Mouse (Mus musculus): ENCODE results near the gene Large1. TPM values are rescaled to one million over a fixed set of nuclear protein-coding genes. Genes with fewer than 3 reads are reported as not detected.
"Not testable (repeated sequence)": the region's sequence is repeated elsewhere in the genome, so short reads cannot be mapped to it uniquely, and the experiment has no call there.

The Large1 gene
- polyA plus RNA-seq, 1 experiment from 2014 or later = 7.1 TPM

DNA sequence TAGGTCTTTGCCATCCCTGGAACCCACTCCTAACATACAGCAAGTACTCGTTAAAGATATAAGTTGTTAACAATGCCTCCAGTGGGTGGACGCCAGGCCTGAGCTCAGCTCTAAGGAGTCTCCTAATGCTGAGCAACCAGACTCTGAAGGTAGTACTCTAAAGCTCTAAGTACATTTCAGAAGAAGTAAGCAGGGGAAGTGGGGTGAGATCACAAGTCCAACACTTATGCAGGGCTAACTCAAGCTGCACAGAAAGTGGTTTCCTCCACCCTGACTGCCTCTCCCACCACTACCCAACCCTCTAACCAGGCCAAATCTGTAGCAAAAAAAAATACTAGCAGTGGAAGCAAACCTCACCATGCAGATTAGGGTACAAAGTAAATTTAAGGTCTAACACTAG, 61.7 kb downstream of the Large1 start:
- Histone ChIP-seq H3K9me3 (replicated peaks) (no peaks in the 10 kb centered on the region), H3K36me3 (no peaks in the 10 kb centered on the region), H3K9ac (no peak overlapping the region), H3K4me1 (no peaks in the 10 kb centered on the region; the same call in 1 of the 2 replicates), H3K27ac (replicated peaks) (no peak overlapping the region), H3K4me3 (replicated peaks) (no peak overlapping the region), H3K27me3 (no peaks in the 10 kb centered on the region), H3K4me2 (replicated peaks) (no peak overlapping the region)
- 88% methylated on average over 2 of the region's 2 CpGs for WGBS
- ATAC-seq (ENCODE audit: insufficient number of reproducible peaks, low FRiP score, low TSS enrichment, low read depth) = no peak

DNA sequence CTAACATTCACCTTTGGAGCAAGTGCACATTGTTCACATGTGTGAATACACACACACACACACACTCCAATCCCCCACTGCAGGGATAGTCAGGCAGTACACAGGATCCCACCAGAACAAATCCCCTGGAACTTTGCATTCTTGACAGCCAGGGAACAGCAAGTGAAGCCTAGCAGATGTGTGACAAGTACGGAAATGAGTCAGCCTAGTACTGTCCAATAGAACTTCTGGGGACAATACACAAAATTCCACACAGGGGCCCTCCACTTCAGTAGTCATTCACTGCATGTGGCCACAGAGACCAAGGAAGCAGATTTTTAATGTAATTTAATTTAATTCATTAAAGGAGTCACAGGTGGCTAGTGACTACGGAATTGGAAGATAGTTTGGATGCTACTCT, 62.7 kb downstream of the Large1 start:
- H3K27me3 ChIP-seq = no peaks in the 10 kb centered on the region
- no peaks in the 10 kb centered on the region; the same call in 1 of the 2 replicates for H3K4me1 ChIP-seq
- H3K36me3 ChIP-seq = no peaks in the 10 kb centered on the region
- no peak overlapping the region for H3K4me3 ChIP-seq (replicated peaks)
- H3K4me2 ChIP-seq (replicated peaks) = no peak overlapping the region
- ATAC-seq (ENCODE audit: insufficient number of reproducible peaks, low FRiP score, low TSS enrichment, low read depth) = no peak
- H3K9me3 ChIP-seq (replicated peaks) = no peaks in the 10 kb centered on the region
- WGBS = 72% methylated on average over 2 of the region's 2 CpGs
- no peak overlapping the region for H3K27ac ChIP-seq (replicated peaks)
- H3K9ac ChIP-seq = no peak overlapping the region

DNA sequence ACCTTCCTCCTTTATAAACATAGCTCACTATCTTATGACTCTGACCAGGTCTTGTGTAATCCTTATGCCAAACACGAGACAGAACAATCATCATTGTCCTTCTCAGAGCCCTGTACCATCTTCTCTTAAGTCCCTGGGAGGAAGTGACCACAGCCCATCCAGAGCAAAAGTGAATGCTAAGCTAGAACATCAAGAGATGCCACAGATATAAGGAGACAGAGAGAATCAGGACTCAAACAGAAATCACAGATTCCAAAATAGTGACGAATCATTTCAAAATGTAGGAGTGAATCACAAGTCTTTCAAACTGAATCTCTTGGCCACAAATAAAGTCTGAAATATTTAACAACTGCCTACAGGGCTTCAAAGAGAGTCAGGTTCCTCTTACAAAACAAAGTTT, 63.5 kb downstream of the Large1 start:
- Histone ChIP-seq H3K27ac (replicated peaks) (no peak overlapping the region), H3K36me3 (no peaks in the 10 kb centered on the region), H3K27me3 (no peaks in the 10 kb centered on the region), H3K4me3 (replicated peaks) (no peak overlapping the region), H3K4me2 (replicated peaks) (no peak overlapping the region), H3K9ac (no peak overlapping the region), H3K4me1 (no peaks in the 10 kb centered on the region; the same call in 1 of the 2 replicates), H3K9me3 (replicated peaks) (no peaks in the 10 kb centered on the region)
- no peak for ATAC-seq (ENCODE audit: insufficient number of reproducible peaks, low FRiP score, low TSS enrichment, low read depth)
- WGBS = 78% methylated on average over 2 of the region's 2 CpGs

DNA sequence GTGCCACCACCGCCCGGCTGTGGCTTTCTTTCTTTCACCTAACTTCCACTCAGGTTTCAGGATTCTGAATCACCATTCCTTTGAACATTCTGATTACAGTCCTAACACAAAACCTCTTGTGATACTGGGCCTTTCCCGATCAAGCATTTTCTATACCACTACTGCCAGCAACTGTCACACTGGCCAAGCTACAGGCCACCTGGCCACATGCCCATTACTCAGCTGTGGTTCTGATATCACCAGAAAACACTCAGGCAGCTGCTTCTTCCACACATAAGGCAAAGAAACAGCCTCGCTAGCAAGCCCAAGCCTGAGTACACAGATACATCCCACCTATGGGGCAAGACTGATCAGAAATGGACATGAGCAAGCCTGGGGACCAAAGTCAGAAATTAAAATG, 71.3 kb downstream of the Large1 start:
- H3K36me3 ChIP-seq = no peaks in the 10 kb centered on the region
- H3K4me2 ChIP-seq (replicated peaks) = no peak overlapping the region
- H3K27me3 ChIP-seq = no peaks in the 10 kb centered on the region
- no peak overlapping the region for H3K27ac ChIP-seq (replicated peaks)
- 78% methylated on average over 4 of the region's 4 CpGs for WGBS
- no peaks in the 10 kb centered on the region for H3K4me1 ChIP-seq
- no peaks in the 10 kb centered on the region for H3K9me3 ChIP-seq (replicated peaks)
- H3K9ac ChIP-seq = no peak overlapping the region
- ATAC-seq (ENCODE audit: insufficient number of reproducible peaks, low FRiP score, low TSS enrichment, low read depth) = no peak
- H3K4me3 ChIP-seq (replicated peaks) = no peak overlapping the region

DNA sequence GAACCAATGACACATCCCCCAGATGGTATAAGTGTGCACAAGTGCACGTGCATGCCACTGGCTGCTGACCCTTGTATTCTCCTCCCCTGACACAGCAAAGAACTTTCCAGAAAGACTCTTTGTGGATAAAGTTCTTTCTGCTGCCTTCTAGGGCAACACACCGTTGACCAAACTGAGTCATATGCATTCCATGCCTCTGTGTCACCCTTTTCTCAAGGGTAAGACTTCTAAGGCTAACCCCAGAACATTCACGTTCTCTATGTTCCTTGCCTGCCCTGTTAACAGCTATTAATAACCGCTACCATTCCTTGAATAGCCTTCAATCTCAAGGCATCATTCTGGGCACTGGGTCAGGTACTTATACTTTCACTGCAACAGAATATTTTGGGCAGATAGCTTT, 77.3 kb downstream of the Large1 start:
- no peak overlapping the region for H3K27ac ChIP-seq (replicated peaks)
- H3K9me3 ChIP-seq (replicated peaks) = no peaks in the 10 kb centered on the region
- H3K27me3 ChIP-seq = no peaks in the 10 kb centered on the region
- H3K4me2 ChIP-seq (replicated peaks) = no peak overlapping the region
- 82% methylated on average over 4 of the region's 4 CpGs for WGBS
- ATAC-seq (ENCODE audit: insufficient number of reproducible peaks, low FRiP score, low TSS enrichment, low read depth) = no peak
- H3K4me1 ChIP-seq = no peaks in the 10 kb centered on the region
- H3K4me3 ChIP-seq (replicated peaks) = no peak overlapping the region
- H3K36me3 ChIP-seq = no peaks in the 10 kb centered on the region
- no peak overlapping the region for H3K9ac ChIP-seq

DNA sequence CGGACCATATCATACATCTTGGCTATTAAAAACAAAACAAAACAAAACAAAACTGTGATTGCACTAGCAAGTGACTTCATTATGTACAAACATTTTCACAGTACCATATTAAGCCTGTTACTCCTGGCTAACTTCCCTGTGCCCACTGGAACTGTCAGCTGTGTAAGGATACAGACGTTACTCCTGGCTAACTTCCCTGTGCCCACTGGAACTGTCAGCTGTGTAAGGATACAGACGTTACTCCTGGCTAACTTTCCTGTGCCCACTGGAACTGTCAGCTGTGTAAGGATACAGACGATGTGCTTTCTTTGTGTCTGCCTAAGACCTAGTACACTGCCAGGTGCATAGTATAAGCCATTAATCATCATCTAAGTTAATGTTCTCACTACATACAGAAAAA, 77.9 kb downstream of the Large1 start:
- not testable (repeated sequence) for H3K4me2 ChIP-seq (replicated peaks); H3K4me1 ChIP-seq; ATAC-seq (ENCODE audit: insufficient number of reproducible peaks, low FRiP score, low TSS enrichment, low read depth); H3K9ac ChIP-seq; H3K27me3 ChIP-seq; H3K27ac ChIP-seq (replicated peaks); H3K36me3 ChIP-seq; H3K4me3 ChIP-seq (replicated peaks); H3K9me3 ChIP-seq (replicated peaks)
- WGBS = 50% methylated on average over 4 of the region's 4 CpGs

DNA sequence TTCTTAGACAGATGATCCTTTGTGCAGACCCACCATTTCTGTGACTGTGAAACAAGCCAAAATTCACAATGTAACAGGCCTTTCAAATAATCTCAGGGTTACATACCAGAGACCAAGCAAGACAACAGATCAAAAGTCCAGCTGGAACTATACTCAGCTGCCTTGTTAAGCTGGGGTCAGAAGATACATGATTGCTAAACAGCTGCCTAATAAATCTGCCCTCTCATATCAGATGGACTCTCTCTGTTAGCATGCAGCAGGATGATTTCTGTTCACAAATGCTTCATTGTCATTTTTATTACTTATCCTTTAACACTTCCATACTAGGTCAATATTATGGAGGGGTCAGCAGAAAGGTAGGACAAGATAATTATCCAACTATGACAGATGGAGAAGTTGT, 80.2 kb downstream of the Large1 start:
- H3K36me3 ChIP-seq = no peaks in the 10 kb centered on the region
- no peak overlapping the region for H3K4me2 ChIP-seq (replicated peaks)
- no peaks in the 10 kb centered on the region for H3K27me3 ChIP-seq
- no peaks in the 10 kb centered on the region for H3K4me1 ChIP-seq
- no peaks in the 10 kb centered on the region for H3K9me3 ChIP-seq (replicated peaks)
- H3K27ac ChIP-seq (replicated peaks) = no peak overlapping the region
- no peak overlapping the region for H3K9ac ChIP-seq
- no peak for ATAC-seq (ENCODE audit: insufficient number of reproducible peaks, low FRiP score, low TSS enrichment, low read depth)
- no peak overlapping the region for H3K4me3 ChIP-seq (replicated peaks)

DNA sequence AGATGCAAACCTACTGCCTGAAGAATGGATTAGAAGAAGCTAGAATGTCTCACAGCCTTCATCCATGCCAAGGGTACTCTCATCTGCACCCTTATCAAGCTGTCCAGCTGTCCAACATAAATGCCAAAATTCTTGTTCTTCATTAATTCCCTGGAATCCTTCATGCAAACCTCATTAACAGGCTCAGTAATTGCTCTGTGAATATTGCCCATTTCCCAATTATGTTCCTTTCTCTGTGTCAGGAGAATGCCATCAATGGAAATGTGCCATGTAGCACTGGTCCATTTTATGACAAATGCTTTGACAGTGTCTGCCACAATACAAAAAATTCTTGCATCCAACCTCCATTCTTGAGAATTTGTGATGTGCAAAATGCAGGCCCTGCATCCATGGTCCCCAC, 82.3 kb downstream of the Large1 start:
- no peaks in the 10 kb centered on the region for H3K36me3 ChIP-seq
- no peak overlapping the region for H3K4me2 ChIP-seq (replicated peaks)
- no peaks in the 10 kb centered on the region for H3K4me1 ChIP-seq
- no peak overlapping the region for H3K4me3 ChIP-seq (replicated peaks)
- no peak overlapping the region for H3K27ac ChIP-seq (replicated peaks)
- ATAC-seq (ENCODE audit: insufficient number of reproducible peaks, low FRiP score, low TSS enrichment, low read depth) = no peak
- no peaks in the 10 kb centered on the region for H3K9me3 ChIP-seq (replicated peaks)
- H3K27me3 ChIP-seq = no peaks in the 10 kb centered on the region
- no peak overlapping the region for H3K9ac ChIP-seq

DNA sequence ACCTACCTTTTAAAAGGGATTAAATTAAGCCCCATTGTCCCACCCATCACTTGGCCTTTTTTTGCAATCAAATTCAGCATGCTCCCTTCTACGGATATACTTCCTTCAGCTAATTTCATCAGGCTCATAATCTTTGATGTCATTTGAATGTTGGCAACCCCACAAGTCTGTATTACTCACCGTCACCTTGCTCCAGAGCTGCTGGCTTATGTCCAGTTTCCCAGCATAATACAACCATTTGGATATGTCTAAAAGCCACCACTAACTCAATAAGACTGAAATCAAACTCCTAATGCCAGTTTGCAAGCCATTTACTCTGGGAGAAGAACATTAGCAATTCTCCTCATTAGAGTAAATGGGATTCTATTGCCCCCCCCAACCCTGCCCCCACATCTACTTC, 95.4 kb downstream of the Large1 start:
- H3K9me3 ChIP-seq (replicated peaks) = no peaks in the 10 kb centered on the region
- no peak overlapping the region for H3K4me3 ChIP-seq (replicated peaks)
- H3K4me2 ChIP-seq (replicated peaks) = no peak overlapping the region
- H3K4me1 ChIP-seq = no peaks in the 10 kb centered on the region
- 44% methylated on average over 2 of the region's 2 CpGs for WGBS
- H3K27ac ChIP-seq (replicated peaks) = no peak overlapping the region
- no peaks in the 10 kb centered on the region for H3K36me3 ChIP-seq
- no peaks in the 10 kb centered on the region for H3K27me3 ChIP-seq
- no peak overlapping the region for H3K9ac ChIP-seq
- ATAC-seq (ENCODE audit: insufficient number of reproducible peaks, low FRiP score, low TSS enrichment, low read depth) = no peak

DNA sequence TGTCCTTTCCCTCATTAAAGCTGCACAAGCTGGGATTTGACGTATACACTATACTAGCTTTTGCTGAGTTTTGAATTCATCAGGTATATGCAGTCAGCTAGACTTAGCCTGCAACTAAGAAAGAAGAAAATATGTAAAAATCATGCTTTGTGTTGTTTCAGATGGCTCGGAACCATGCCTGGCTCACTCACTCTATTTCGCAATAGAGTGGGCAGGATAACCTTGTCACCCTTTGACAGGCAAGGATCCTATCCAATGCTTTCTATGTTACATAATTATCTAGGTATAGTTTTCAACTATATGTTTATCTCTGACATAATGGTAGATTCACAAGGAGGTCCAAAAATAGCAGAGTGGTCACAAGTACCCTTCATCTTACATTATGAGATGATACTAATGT, 109.2 kb downstream of the Large1 start:
- no peak overlapping the region for H3K4me3 ChIP-seq (replicated peaks)
- no peak overlapping the region for H3K27ac ChIP-seq (replicated peaks)
- H3K4me2 ChIP-seq (replicated peaks) = no peak overlapping the region
- H3K9ac ChIP-seq = no peak overlapping the region
- no peak for ATAC-seq (ENCODE audit: insufficient number of reproducible peaks, low FRiP score, low TSS enrichment, low read depth)
- H3K27me3 ChIP-seq = no peaks in the 10 kb centered on the region
- no peaks in the 10 kb centered on the region for H3K9me3 ChIP-seq (replicated peaks)
- 91% methylated on average over 3 of the region's 3 CpGs for WGBS
- H3K36me3 ChIP-seq = no peaks in the 10 kb centered on the region
- no peaks in the 10 kb centered on the region for H3K4me1 ChIP-seq

DNA sequence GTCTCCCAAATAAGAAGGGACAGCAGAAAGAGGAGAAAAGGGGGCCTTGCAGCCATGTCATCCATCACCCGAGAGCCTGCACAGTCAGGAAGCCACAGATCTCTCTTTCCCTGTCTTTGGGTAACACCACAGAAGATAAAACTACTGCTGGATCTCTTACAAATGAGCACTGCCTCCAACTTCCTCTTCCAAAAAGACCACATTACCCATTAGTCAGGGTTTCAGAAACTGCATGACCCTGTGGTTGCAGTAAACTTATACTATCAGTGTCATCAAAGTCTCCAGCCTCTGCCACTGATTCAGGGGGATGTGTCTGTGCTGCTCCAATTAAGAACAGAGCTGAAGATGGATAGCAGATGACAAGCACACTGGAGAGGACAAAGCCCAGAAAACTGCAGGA, 111.3 kb downstream of the Large1 start:
- Histone ChIP-seq H3K4me1 (no peaks in the 10 kb centered on the region), H3K9me3 (replicated peaks) (no peaks in the 10 kb centered on the region), H3K27me3 (no peaks in the 10 kb centered on the region), H3K4me2 (replicated peaks) (no peak overlapping the region), H3K4me3 (replicated peaks) (no peak overlapping the region), H3K36me3 (no peaks in the 10 kb centered on the region), H3K9ac (no peak overlapping the region), H3K27ac (replicated peaks) (no peak overlapping the region)
- no peak; the same call in 1 of the 2 replicates for ATAC-seq (ENCODE audit: insufficient number of reproducible peaks, low FRiP score, low TSS enrichment, low read depth)
- 41% methylated on average over 1 of the region's 1 CpGs for WGBS

DNA sequence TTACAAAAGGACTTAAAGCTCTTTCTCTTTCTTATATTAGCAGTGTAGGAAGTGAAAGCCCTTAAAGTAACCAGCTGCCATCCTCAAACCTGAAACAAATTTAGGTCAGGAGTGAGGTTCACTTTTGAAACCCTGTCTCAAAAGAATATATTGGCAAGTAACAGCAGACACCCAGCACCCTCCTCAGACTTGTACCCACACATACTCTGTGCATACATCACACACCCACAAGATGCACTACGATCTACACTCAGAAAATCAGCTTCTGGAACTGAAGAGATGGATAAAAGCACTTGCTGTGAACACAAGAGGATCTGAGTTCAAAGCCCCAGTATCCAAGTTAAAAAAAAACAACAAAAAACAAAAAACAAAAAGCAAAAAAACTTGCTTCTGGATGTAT, 119.1 kb downstream of the Large1 start:
- ATAC-seq (ENCODE audit: insufficient number of reproducible peaks, low FRiP score, low TSS enrichment, low read depth) = no peak
- Histone ChIP-seq H3K27ac (replicated peaks) (no peak overlapping the region), H3K4me1 (no peaks in the 10 kb centered on the region), H3K4me3 (replicated peaks) (no peak overlapping the region), H3K9ac (no peak overlapping the region), H3K36me3 (no peaks in the 10 kb centered on the region), H3K9me3 (replicated peaks) (no peaks in the 10 kb centered on the region), H3K4me2 (replicated peaks) (no peak overlapping the region), H3K27me3 (no peaks in the 10 kb centered on the region)
- WGBS = 85% methylated on average over 1 of the region's 1 CpGs

All from embryonic facial prominence, embryonic 15.5 days (tissue).